Mouse (Mus musculus) erythroblast, embryonic 14.5 days (primary cell): ENCODE results near the gene Obp2a. TPM values are rescaled to one million over a fixed set of nuclear protein-coding genes. Genes with fewer than 3 reads are reported as not detected.
"Not testable (repeated sequence)": the region's sequence is repeated elsewhere in the genome, so short reads cannot be mapped to it uniquely, and the experiment has no call there.

ENCODE experiments used
- H3K27me3 ChIP-seq: 2 replicates; pipeline ENCODE4 v1.6.1; 2012; ENCODE audit warnings: inconsistent platforms; ENCODE audit not compliant: control insufficient read depth
- H3K36me3 ChIP-seq: 2 replicates; pipeline ENCODE4 v1.6.1; 2012; ENCODE audit warnings: mild to moderate bottlenecking, inconsistent platforms; ENCODE audit not compliant: control insufficient read depth
- H3K4me1 ChIP-seq: 2 replicates; pipeline ENCODE4 v1.6.1; 2012; ENCODE audit warnings: inconsistent platforms; ENCODE audit not compliant: control insufficient read depth
- H3K4me3 ChIP-seq: replicated peaks from 2 replicates; pipeline ENCODE3; 2012; ENCODE audit warnings: moderate library complexity, mild to moderate bottlenecking, inconsistent platforms
- H3K9me3 ChIP-seq: 2 replicates; pipeline ENCODE4 v1.6.1; 2012; ENCODE audit warnings: low read length, inconsistent platforms, mixed read lengths; ENCODE audit not compliant: control insufficient read depth
- GATA1 ChIP-seq: IDR thresholded peaks from 2 replicates; pipeline ENCODE4 v1.6.1; 2012; ENCODE audit warnings: low read length, inconsistent platforms, mixed read lengths
- TAL1 ChIP-seq: IDR thresholded peaks from 3 replicates; pipeline ENCODE4 v1.6.1; 2012; ENCODE audit warnings: low read length, inconsistent platforms, mixed read lengths
- polyA plus RNA-seq: library from polyadenylated mRNA; stranded (reverse); fragments of >175 nt; gene quantifications from 2 replicates; pipeline ENCODE4 v1.2.3, GENCODE M21; 2012

The Obp2a gene
- polyA plus RNA-seq, 1 experiment = not detected

- TF ChIP-seq GATA1 (no peak), TAL1 (no peak)
- Histone ChIP-seq H3K9me3 (no peaks in the 10 kb centered on the region), H3K4me1 (peaks cover 9% of the 10 kb centered on the region), H3K27me3 (peaks cover 16% of the 10 kb centered on the region), H3K36me3 (no peaks in the 10 kb centered on the region), H3K4me3 (peak within 1 kb of the TSS; percentile 62)
Measured at GRCm38 (mm10) chr2:25706643-25707481, 7.0 kb downstream of the Obp2a start, which contains the start of gene Bmyc. Gene Bmyc (plus strand): TSS chr2:25706739.

- peaks cover 16% of the 10 kb centered on the region for H3K27me3 ChIP-seq
- H3K4me1 ChIP-seq = peaks cover 9% of the 10 kb centered on the region
- no peaks in the 10 kb centered on the region for H3K9me3 ChIP-seq
- no peak overlapping the region for H3K4me3 ChIP-seq
- TF ChIP-seq GATA1 (no peak), TAL1 (no peak)
- H3K36me3 ChIP-seq = no peaks in the 10 kb centered on the region
Measured at GRCm38 (mm10) chr2:25708121-25708520, 8.3 kb downstream of the Obp2a start.

- H3K36me3 ChIP-seq, H3K4me1 ChIP-seq, H3K9me3 ChIP-seq, H3K4me3 ChIP-seq: not testable (repeated sequence)
- H3K27me3 ChIP-seq = peaks cover 16% of the 10 kb centered on the region
Measured at GRCm38 (mm10) chr2:25709056-25709455, 9.2 kb downstream of the Obp2a start.

GRCm38 (mm10) chr2:25709791-25710190 lies 9.9 kb downstream of the Obp2a start:
- not testable (repeated sequence) for H3K4me3 ChIP-seq, H3K36me3 ChIP-seq, H3K4me1 ChIP-seq, H3K9me3 ChIP-seq
- peaks cover 16% of the 10 kb centered on the region for H3K27me3 ChIP-seq

GRCm38 (mm10) chr2:25711641-25712040 lies 11.8 kb downstream of the Obp2a start:
- H3K36me3 ChIP-seq, H3K9me3 ChIP-seq, H3K4me3 ChIP-seq, H3K4me1 ChIP-seq: not testable (repeated sequence)
- H3K27me3 ChIP-seq = peaks cover 10% of the 10 kb centered on the region

- Histone ChIP-seq H3K9me3 (no peaks in the 10 kb centered on the region; the same call in 1 of the 2 replicates), H3K4me1 (no peaks in the 10 kb centered on the region), H3K36me3 (no peaks in the 10 kb centered on the region), H3K4me3 (no peak overlapping the region), H3K27me3 (no peaks in the 10 kb centered on the region)
- TF ChIP-seq GATA1 = no peak
- no peak for TF ChIP-seq TAL1
Measured at GRCm38 (mm10) chr2:25717222-25717621, 17.4 kb downstream of the Obp2a start.

GRCm38 (mm10) chr2:25733199-25733930 lies 33.5 kb downstream of the Obp2a start:
- H3K4me3 ChIP-seq = no peak overlapping the region
- no peaks in the 10 kb centered on the region for H3K36me3 ChIP-seq
- no peak for TF ChIP-seq GATA1
- no peak for TF ChIP-seq TAL1
- H3K27me3 ChIP-seq = no peaks in the 10 kb centered on the region
- no peaks in the 10 kb centered on the region for H3K4me1 ChIP-seq
- H3K9me3 ChIP-seq = peaks cover 3% of the 10 kb centered on the region; the same call in 1 of the 2 replicates

- H3K36me3 ChIP-seq, H3K4me1 ChIP-seq, H3K27me3 ChIP-seq, H3K4me3 ChIP-seq: not testable (repeated sequence)
- H3K9me3 ChIP-seq = peaks cover 14% of the 10 kb centered on the region
Measured at GRCm38 (mm10) chr2:25736709-25737108, 36.9 kb downstream of the Obp2a start, which contains the start of gene Obp2b. Gene Obp2b (plus strand): TSS chr2:25737009.

- TF ChIP-seq TAL1 (no peak), GATA1 (no peak)
- no peaks in the 10 kb centered on the region for H3K4me1 ChIP-seq
- no peaks in the 10 kb centered on the region for H3K36me3 ChIP-seq
- H3K4me3 ChIP-seq = no peak overlapping the region
- H3K27me3 ChIP-seq = no peaks in the 10 kb centered on the region
- peaks cover 25% of the 10 kb centered on the region for H3K9me3 ChIP-seq
Measured at GRCm38 (mm10) chr2:25741671-25742070, 41.8 kb downstream of the Obp2a start.

Other genes starting within 250 kb of the Obp2a start
- gene Clic3, start 243.2 kb upstream of the Obp2a start, polyA plus RNA-seq = not detected in 2 replicates
- 1.0 and 1.1 TPM in 2 replicates for gene Paxx, start 238.9 kb upstream of the Obp2a start, polyA plus RNA-seq
- not detected in 2 replicates for gene Ptgds, start 230.0 kb upstream of the Obp2a start, polyA plus RNA-seq
- gene Lcn12, start 206.1 kb upstream of the Obp2a start, polyA plus RNA-seq = not detected in 2 replicates
- 3.9 and 4.7 TPM in 2 replicates for gene Fbxw5, start 199.3 kb upstream of the Obp2a start, polyA plus RNA-seq
- not detected in 2 replicates for gene C8g, start 198.3 kb upstream of the Obp2a start, polyA plus RNA-seq
- gene Traf2, start 153.1 kb upstream of the Obp2a start, polyA plus RNA-seq = 0.84 and 0.95 TPM in 2 replicates
- gene Edf1, start 142.2 kb upstream of the Obp2a start, polyA plus RNA-seq = 168 and 190 TPM in 2 replicates
- gene Mamdc4, start 125.2 kb upstream of the Obp2a start, polyA plus RNA-seq = 0.09 and 0.38 TPM in 2 replicates
- gene Phpt1, start 124.8 kb upstream of the Obp2a start, polyA plus RNA-seq = 0.21 and 0.30 TPM in 2 replicates
- gene Ajm1, start 118.3 kb upstream of the Obp2a start, polyA plus RNA-seq = 0.01 TPM in 1 of 2 replicates, not detected in the other
- gene Rabl6, start 91.5 kb upstream of the Obp2a start, polyA plus RNA-seq = 4.6 and 6.1 TPM in 2 replicates
- gene Ccdc183, start 82.4 kb upstream of the Obp2a start, polyA plus RNA-seq = not detected in 2 replicates
- 0.15 TPM in 1 of 2 replicates, not detected in the other for gene Tmem141, start 78.0 kb upstream of the Obp2a start, polyA plus RNA-seq
- gene Fcna, start 72.0 kb upstream of the Obp2a start, polyA plus RNA-seq = 0.80 and 0.94 TPM in 2 replicates
- gene Lcn8, start 46.9 kb upstream of the Obp2a start, polyA plus RNA-seq = not detected in 2 replicates
- gene Lcn5, start 42.1 kb upstream of the Obp2a start, polyA plus RNA-seq = not detected in 2 replicates
- not detected in 2 replicates for gene Lcn6, start 23.3 kb upstream of the Obp2a start, polyA plus RNA-seq
- gene Lcn10, start 17.3 kb upstream of the Obp2a start, polyA plus RNA-seq = not detected in 2 replicates
- gene Bmyc, start 6.7 kb downstream of the Obp2a start, polyA plus RNA-seq = 0.37 and 0.53 TPM in 2 replicates
- gene Obp2b, start 37.0 kb downstream of the Obp2a start, polyA plus RNA-seq = not detected in 2 replicates
- not detected in 2 replicates for gene Lcn3, start 65.5 kb downstream of the Obp2a start, polyA plus RNA-seq
- gene Lcn11, start 77.0 kb downstream of the Obp2a start, polyA plus RNA-seq = not detected in 2 replicates
- gene Gm13539, start 82.2 kb downstream of the Obp2a start, polyA plus RNA-seq = not detected in 2 replicates
- gene Glt6d1, start 115.8 kb downstream of the Obp2a start, polyA plus RNA-seq = not detected in 2 replicates
- gene Lcn9, start 123.1 kb downstream of the Obp2a start, polyA plus RNA-seq = not detected in 2 replicates
- not detected in 2 replicates for gene Sohlh1, start 147.2 kb downstream of the Obp2a start, polyA plus RNA-seq
- not detected in 2 replicates for gene Kcnt1, start 163.7 kb downstream of the Obp2a start, polyA plus RNA-seq